Mouse (Mus musculus) E14TG2a.4 (cell line): ENCODE measurements at regions not wholly inside any gene's neighbourhood (a gene's known extent, or its start where the extent isn't known, plus 50 kb on each side); places are given as distances from the start of the nearest gene placed in this dataset.

Experiments
- H3K27me3 ChIP-seq: 2 replicates; pipeline ENCODE4 v1.6.1; 2014; ENCODE audit warnings: low read length, control low read depth; ENCODE audit not compliant: insufficient read depth
- H3K36me3 ChIP-seq: 2 replicates; pipeline ENCODE4 v1.6.1; 2014; ENCODE audit warnings: low read length, control low read depth; ENCODE audit not compliant: insufficient read depth
- H3K4me1 ChIP-seq: replicated peaks from 2 replicates; pipeline ENCODE4 v1.6.1; 2014; ENCODE audit warnings: low read depth, low read length, control low read depth
- H3K4me3 ChIP-seq: replicated peaks from 2 replicates; pipeline ENCODE4 v1.5.1; 2014; ENCODE audit warnings: mild to moderate bottlenecking, low read length
- H3K9me3 ChIP-seq: 2 replicates; pipeline ENCODE4 v1.6.1; 2014; ENCODE audit warnings: low read length, control low read depth
- CTCF ChIP-seq: conservative IDR thresholded peaks from 2 replicates; pipeline ENCODE4 v1.5.1; 2014; ENCODE audit warnings: low read length
- NANOG ChIP-seq: IDR thresholded peaks from 2 replicates; pipeline ENCODE4 v1.6.1; 2014; ENCODE audit warnings: borderline replicate concordance, low read length, mixed read lengths
- POU5F1 ChIP-seq: IDR thresholded peaks from 2 replicates; pipeline ENCODE4 v1.6.1; 2014; ENCODE audit warnings: low read length, borderline replicate concordance

- Histone ChIP-seq H3K9me3 (no peaks in the 10 kb centered on the region), H3K36me3 (no peaks in the 10 kb centered on the region), H3K4me1 (peaks cover 31% of the 10 kb centered on the region), H3K27me3 (peaks cover 11% of the 10 kb centered on the region; the same call in 1 of the 2 replicates), H3K4me3 (no peak overlapping the region)
- TF ChIP-seq POU5F1: no peak
- no peak for TF ChIP-seq NANOG
- TF ChIP-seq CTCF: no peak
These were observed 121.5 kb downstream of the Emx2 start for GRCm38 (mm10) chr19:59579676-59580075.

- Histone ChIP-seq H3K4me3 (peak overlapping the region; percentile 54), H3K36me3 (no peaks in the 10 kb centered on the region), H3K4me1 (peaks cover 83% of the 10 kb centered on the region), H3K27me3 (peaks cover 12% of the 10 kb centered on the region; the same call in 1 of the 2 replicates), H3K9me3 (no peaks in the 10 kb centered on the region)
- TF ChIP-seq NANOG: no peak
These were observed 127.7 kb downstream of the Emx2 start for GRCm38 (mm10) chr19:59585835-59586234.

- TF ChIP-seq CTCF (no peak), POU5F1 (no peak), NANOG (no peak)
- Histone ChIP-seq H3K36me3 (no peaks in the 10 kb centered on the region), H3K27me3 (peaks cover 8% of the 10 kb centered on the region; the same call in 1 of the 2 replicates)
These were observed 129.1 kb downstream of the Emx2 start for GRCm38 (mm10) chr19:59587303-59587702.

GRCm38 (mm10) chr19:59588068-59588522 is 129.9 kb downstream of the Emx2 start:
- no peaks in the 10 kb centered on the region for H3K36me3 ChIP-seq
- H3K4me3 ChIP-seq: peak overlapping the region; percentile 51
- no peaks in the 10 kb centered on the region for H3K9me3 ChIP-seq
- TF ChIP-seq CTCF: no peak
- no peak for TF ChIP-seq POU5F1
- no peak for TF ChIP-seq NANOG
- H3K27me3 ChIP-seq: peaks cover 8% of the 10 kb centered on the region; the same call in 1 of the 2 replicates
- H3K4me1 ChIP-seq: peaks cover 70% of the 10 kb centered on the region

More at GRCm38 (mm10) chr19:59587303-59587702, 129.1 kb downstream of the Emx2 start:
- Histone ChIP-seq H3K4me1 (peaks cover 77% of the 10 kb centered on the region), H3K9me3 (no peaks in the 10 kb centered on the region), H3K4me3 (no peak overlapping the region)

GRCm38 (mm10) chr19:59590021-59590420 is 131.8 kb downstream of the Emx2 start:
- Histone ChIP-seq H3K9me3 (no peaks in the 10 kb centered on the region), H3K4me1 (peaks cover 56% of the 10 kb centered on the region), H3K36me3 (no peaks in the 10 kb centered on the region), H3K27me3 (peaks cover 5% of the 10 kb centered on the region; the same call in 1 of the 2 replicates), H3K4me3 (no peak overlapping the region)
- TF ChIP-seq CTCF: no peak
- TF ChIP-seq POU5F1: no peak
- TF ChIP-seq NANOG: no peak

GRCm38 (mm10) chr19:59592060-59592459 is 133.9 kb downstream of the Emx2 start:
- H3K36me3 ChIP-seq: no peaks in the 10 kb centered on the region
- TF ChIP-seq NANOG (no peak), POU5F1 (no peak), CTCF (no peak)
- H3K4me3 ChIP-seq: no peak overlapping the region
- peaks cover 35% of the 10 kb centered on the region for H3K4me1 ChIP-seq
- H3K27me3 ChIP-seq: peaks cover 5% of the 10 kb centered on the region; the same call in 1 of the 2 replicates
- no peaks in the 10 kb centered on the region for H3K9me3 ChIP-seq

- Histone ChIP-seq H3K4me1 (peaks cover 8% of the 10 kb centered on the region), H3K9me3 (no peaks in the 10 kb centered on the region), H3K27me3 (no peaks in the 10 kb centered on the region), H3K4me3 (no peak overlapping the region), H3K36me3 (no peaks in the 10 kb centered on the region)
- TF ChIP-seq CTCF (no peak), POU5F1 (no peak), NANOG (no peak)
These were observed 166.2 kb downstream of the Emx2 start for GRCm38 (mm10) chr19:59624288-59624795.

- Histone ChIP-seq H3K4me1 (no peaks in the 10 kb centered on the region), H3K36me3 (no peaks in the 10 kb centered on the region), H3K4me3 (no peak overlapping the region), H3K9me3 (no peaks in the 10 kb centered on the region), H3K27me3 (peaks cover 4% of the 10 kb centered on the region; the same call in 1 of the 2 replicates)
- TF ChIP-seq POU5F1: no peak
- TF ChIP-seq NANOG: no peak
- TF ChIP-seq CTCF: no peak
These were observed 169.5 kb downstream of the Emx2 start for GRCm38 (mm10) chr19:59627681-59628080.
